Mouse (Mus musculus) lung, postnatal 4 days (tissue): Measurements from ENCODE around the gene Rhbg.

Experiments used
- DNase-seq, 2 experiments: peaks; one replicate each; pipeline ENCODE4 v3.0.0; 2021

Gene Rhbg

DNA sequence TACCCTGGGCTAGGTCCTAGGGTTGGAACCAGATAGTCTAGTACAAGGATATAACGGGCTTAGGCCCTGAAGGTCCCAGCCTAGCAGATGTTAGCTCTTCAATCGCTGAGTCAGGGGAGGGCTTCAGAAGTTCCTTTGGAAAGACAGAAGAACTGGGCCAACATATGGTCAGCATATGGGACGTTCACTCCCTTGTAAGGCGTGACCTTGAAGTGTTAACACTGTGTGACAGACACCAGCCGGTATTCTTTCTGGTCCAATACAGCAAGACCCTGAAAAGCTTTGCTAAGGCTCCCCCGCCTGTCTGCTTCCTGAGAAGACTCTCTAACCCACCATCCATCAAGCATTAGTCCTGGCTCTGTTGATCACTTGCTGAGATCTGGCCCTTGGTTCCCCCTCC is 1.4 kb upstream of the Rhbg start:
- no peak for DNase-seq

GRCm38 (mm10) chr3:88252739-88253138 is 1.8 kb downstream of the Rhbg start:
- DNase-seq = no peak

DNA sequence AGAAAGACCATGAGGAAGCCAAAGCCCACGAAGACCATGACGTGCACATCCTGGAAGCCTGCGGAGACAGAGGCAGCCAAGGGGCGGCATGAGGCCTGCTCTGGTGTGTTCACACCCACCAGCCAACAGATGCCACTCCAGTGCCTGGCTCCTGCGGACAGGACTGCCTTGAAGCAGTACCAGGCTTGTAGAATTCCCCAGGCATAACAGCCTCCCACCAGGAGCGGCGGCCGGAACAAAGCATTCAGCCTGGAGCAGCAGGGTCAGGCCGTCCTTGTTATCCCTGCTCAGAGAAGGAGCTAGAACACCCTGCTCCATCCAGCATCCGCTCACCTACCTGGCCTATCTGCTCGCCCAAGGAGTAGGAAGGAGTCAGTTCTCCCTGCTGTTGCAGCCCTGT is 6.1 kb downstream of the Rhbg start:
- DNase-seq = no peak

DNA sequence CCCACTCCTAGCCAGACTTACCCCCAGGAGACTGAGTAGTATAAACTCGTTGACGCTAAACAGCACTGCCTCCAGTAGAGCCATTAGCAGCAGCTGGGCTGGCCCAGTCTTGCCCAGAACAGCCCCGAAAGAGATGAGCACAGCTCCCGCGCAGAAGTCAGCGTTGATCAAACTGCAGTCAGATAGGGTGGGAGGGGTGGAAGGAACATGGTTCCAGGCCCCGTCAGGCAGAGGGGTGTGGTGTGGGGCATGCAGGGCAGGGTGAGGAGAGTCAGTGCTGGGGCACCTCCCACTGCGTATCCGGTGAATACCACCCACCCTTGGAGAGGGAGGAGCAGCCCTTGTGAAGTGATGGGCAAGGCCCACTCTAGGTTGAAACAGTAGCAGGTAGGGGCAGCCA is 6.8 kb downstream of the Rhbg start:
- no peak for DNase-seq

GRCm38 (mm10) chr3:88245811-88246210 is 8.7 kb downstream of the Rhbg start:
- peak; percentile 72 to 79 for DNase-seq

GRCm38 (mm10) chr3:88244071-88244470 is 10.4 kb downstream of the Rhbg start:
- DNase-seq = peak; percentile 38 to 58

DNA sequence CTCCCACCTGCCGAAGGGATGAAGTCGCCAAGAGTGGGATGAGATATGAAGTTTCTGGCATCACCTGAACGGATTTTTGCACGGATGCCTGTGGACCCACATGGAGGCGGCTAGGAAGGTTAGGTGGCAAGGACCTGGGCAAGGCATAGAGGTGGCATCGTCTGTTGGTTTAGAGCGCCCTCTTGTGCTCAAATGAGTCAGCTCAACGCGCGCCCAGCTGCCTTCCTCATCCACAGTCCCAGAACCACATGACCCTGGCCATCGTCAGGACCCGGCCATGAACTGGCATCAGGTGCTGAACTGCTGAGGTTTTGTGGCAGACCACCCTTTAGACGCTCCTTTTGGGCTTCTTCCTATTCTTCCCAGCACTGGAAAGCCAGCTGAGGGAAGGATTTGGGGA is 12.0 kb downstream of the Rhbg start:
- DNase-seq = peak; percentile 52 to 78

- DNase-seq = no peak
Observed at GRCm38 (mm10) chr3:88241045-88241786, 13.3 kb downstream of the Rhbg start.

- DNase-seq = no peak
Observed at GRCm38 (mm10) chr3:88239446-88239845, 15.1 kb downstream of the Rhbg start.

DNA sequence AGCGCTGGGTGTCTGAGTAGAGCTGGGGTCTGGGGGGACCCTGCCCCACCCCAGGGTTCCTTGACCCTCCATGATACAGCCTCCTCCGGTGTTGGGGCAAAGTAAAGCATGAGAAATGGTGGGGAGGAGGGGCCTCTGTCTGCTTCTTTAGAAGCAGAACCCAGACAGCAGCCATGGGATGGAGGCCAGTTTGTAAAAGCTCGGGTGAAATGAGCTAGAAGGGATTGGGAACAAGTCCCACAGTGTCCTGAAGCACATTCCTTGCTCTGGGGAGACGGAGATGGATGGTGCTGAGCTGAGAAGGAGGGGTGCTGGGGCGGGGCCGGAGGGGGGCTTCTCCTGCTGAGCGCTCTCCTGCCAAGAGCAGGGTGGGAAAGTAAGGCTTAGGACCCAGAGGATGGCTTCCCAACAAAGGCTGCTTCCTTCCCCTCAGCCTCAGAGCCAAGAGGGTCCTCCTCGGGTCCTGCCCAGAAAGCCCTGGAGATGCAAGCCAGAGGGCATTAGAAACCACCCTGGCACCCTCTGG is 15.6 kb downstream of the Rhbg start:
- no peak for DNase-seq

GRCm38 (mm10) chr3:88237556-88238194 is 16.8 kb downstream of the Rhbg start:
- peak; percentile 40 to 60 for DNase-seq

GRCm38 (mm10) chr3:88237161-88237555 is 17.4 kb downstream of the Rhbg start:
- DNase-seq = no peak

DNA sequence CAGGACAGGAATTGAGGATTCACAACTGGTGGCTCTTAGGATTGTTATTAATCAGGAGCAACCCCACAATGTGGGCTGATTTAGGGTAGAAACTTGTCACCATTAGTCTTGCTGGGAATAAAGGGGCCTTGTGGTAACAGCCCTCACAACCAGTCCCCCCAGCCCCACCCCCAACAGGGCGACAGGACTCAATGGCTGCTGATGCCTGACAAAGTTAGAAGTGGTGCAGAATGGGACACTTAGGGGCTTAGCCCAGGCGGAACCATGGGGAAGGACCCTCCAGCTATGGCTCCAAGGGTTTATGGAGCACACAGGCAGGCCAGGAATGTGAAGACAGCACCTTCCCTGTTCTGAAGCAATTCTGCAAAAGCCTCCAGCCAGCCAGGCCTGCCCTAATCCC is 18.9 kb downstream of the Rhbg start:
- DNase-seq = no peak

DNA sequence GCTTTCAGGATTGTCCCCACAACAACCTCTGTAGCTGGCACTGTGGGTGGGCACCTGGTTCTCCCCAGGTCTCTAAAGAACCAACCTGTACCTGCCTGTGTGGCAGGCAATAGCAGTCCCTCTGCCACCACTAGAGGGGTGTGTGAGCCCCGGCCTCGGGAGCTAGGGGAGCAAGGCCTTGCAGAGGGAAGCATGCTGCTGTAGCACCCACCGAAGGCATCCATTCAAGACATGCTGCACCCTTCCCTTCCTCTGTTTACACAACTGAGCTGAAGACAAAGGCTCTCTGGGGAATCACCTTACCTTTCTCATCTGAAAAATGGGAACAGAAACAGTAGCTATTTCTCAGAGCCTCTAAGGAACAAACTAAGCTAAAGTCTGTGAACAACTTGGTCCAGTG is 19.3 kb downstream of the Rhbg start:
- DNase-seq = peak in 1 of 2 experiments; percentile 24

- DNase-seq = no peak
Observed at GRCm38 (mm10) chr3:88234041-88234440, 20.5 kb downstream of the Rhbg start.

DNA sequence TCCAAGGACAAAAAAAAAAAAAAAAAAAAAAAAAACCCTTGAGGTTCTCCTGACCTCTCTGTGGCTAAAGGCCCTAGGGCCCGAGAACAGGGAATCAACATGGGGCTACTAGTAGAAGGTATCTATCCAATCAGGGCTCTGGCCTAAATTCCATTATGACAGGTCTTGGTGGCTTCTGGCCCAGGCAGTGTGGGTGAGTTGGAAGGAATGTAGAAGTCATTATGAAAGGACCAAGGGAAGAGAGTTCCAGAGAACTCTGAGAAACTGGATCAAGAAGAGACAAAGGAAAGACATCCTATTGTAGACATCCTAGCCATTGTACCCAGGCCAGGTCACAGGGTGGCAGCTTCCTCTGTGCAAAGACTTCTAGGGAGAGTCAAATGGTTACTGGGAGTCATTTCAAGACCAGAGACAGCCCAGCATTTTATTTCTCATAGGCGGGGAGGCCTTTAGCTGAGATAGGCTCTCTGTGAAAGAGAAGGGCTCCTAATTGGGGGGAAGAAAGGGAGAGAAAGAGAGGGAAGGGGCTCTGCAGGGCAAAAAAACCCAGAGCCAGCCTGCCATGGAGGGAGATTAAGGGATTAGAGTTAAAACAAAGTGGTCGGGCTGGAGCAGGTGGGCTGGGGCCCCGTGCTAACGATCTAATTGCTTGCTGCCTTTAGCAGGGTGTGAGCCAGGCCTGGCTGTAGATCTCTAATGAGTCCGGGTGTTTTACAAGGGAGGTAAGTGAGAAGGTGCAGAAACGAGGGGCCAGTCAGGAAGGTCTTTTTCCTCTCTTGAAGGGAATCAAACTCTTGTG is 21.5 kb downstream of the Rhbg start:
- DNase-seq = no peak

DNA sequence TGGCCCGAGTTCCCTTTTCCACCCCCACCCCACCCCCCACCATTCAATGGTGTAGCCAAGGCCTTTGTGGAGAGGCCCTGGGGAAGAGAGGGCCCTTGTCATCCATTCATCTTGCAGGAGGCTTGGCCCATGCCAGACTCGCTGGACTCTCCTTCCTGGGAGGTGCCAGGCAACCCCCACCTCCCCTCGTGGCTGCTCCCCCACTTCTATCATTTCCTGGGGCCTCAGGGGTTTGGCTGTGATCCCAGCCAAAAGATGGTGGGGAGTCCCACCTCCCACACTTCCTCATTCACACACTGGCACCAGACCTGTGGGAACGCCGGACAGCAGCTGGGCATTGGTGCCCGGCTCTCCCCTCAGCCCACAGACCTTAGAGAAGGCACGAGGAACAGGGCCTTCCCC is 22.2 kb downstream of the Rhbg start:
- no peak for DNase-seq

GRCm38 (mm10) chr3:88231061-88231641 is 23.4 kb downstream of the Rhbg start:
- no peak for DNase-seq

DNA sequence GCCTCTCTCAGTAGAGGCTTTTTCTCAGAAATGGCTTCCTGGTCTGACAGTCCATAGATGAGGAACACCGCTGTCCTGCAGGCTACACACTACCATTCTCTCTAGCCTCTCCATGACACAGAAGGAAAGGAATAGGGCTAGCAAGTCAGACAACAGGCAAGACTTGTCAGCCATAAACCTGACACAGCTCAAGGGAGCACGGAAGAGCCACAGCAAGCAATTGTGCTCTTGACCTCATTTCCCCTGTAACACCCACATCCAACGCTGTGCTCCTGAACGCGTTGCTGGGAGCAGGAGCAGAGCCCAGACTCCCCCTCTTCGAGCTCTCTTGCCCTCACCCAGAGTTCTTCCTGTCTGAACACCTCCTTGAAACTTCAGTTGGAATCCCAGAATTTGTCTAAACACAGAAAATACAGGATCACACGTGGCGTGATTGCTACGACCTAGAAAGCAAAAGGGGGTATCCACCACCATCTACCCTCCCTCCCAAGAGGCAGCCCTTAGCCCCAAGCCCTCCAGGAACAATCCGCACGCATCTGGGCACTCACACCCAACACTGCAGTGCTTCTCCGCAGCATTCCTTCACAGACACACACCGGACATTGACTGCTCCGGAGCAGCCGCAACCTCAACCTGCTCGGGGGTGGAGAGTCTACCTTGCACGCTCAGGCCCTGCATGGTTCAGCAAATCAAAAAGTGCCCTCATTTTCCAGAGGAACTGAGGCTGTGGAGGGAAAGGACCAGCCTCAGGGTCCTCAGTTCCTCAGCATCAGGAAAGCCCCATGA is 24.1 kb downstream of the Rhbg start:
- DNase-seq = no peak

DNA sequence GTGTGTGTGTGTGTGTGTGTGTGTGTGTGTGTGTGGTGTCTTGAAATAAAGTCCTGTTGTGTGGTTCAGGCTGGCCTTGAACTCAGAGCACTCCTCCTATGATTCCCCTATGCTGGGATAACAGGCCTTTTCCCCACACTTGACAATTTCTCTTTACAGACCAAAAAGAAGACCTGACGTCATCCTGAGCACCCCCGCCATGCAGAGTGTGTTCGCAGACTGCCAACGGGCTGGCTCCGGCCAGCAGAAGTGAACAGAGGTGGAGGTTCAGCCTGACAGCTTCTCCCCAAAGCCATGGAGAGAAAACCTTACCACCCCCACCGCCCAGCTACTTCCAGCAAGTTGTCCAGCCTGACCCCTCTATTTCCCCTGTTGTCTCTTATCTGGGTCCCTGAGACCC is 25.0 kb downstream of the Rhbg start:
- DNase-seq = no peak

DNA sequence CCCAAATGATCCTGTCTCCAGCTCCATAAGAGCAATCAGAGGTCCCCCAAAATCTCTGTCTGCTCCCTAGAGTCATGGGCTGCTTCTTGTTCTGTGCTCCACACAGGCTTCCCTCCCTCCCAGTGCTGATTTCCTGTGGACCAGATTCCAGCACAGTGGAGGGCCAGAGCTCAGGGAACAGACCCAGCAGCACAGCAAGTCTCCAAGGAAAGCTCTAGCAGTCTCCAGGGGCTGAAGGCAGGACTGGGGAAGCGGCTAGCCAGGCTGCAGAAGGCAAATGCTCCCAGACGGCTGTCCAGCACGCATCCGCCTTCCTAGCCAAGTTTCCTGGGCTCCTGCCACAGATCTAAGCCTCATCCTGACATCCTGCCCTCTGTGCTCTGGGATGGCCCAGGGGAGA is 25.6 kb downstream of the Rhbg start:
- DNase-seq = no peak

GRCm38 (mm10) chr3:88227976-88228375 is 26.5 kb downstream of the Rhbg start:
- DNase-seq = no peak
